Mouse (Mus musculus): ENCODE measurements around the gene Lpin2.

DNA sequence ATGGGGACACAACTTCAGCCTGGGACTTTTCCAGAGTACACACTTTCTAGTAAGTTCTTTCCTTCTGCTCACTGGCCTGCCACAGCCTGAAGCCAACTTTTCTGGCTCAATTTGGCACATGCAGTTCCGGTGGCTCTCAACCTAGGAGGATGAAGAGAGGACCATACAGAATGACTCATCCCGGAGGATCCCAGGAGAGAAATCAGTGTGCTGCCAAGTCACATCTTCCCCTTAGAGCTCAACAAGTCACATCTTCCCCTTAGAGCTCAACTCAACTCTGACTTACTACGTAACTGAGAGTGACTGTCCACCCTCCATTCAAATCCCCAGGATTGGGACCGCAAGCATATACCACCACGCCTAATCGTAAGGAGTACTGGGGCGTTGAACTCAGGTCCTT, 105.2 kb downstream of the Lpin2 start:
- TF ChIP-seq CTCF (IDR thresholded peaks at IDR 0.05; ENCODE audit: borderline replicate concordance, insufficient read depth, low read depth, low read length) (no peak), POLR2A (IDR thresholded peaks at IDR 0.05; ENCODE audit: borderline replicate concordance, insufficient read depth, low read length) (no peak)
